ENCODE assay signal across 20 mouse cellular contexts in the genomic region with DNA sequence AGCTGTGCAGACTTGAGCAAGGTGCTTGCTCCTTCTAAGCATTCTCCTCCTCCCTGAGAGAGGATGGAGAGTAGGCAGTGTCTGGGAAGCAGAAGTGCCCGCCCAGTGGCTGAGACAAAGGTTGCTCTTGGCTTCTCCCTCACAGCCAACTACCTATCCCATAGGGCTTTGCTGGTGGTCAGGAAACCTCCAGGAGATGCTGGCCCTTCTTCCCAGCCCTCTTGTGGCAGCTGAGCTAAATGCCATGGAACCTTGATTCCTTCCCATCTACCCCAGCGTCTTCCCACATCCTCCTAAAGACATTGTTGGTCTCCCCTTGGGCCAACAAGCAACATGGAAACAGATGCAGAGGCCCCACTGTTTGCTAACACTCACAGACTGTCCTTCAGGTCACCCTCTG. TPM values are rescaled to one million over a fixed set of nuclear protein-coding genes. Genes with fewer than 3 reads are reported as not detected.
DNase-seq lines count a peak whose midpoint lies in the region; ATAC-seq and TF ChIP-seq lines count a peak whose summit lies in the region.
"Had no signal": no experiment of that assay in that cellular context is flagged by ENCODE, and none has a peak within 500 bp of the region (broad histone marks: within the 10 kb centered on the region; RNA-seq: fewer than 3 reads in every experiment).

No protein-coding gene starts in this region.

- H3K9me3 ChIP-seq in hindbrain, embryonic 10.5 days, result no peaks in the 10 kb centered on the region
- H3K9me3 ChIP-seq in hindbrain, embryonic 16.5 days (ENCODE audit: control insufficient read depth, low read length), result no peaks in the 10 kb centered on the region
- H3K9me3 ChIP-seq in midbrain, postnatal 0 days (ENCODE audit: low read length), result no peaks in the 10 kb centered on the region
- no peaks in the 10 kb centered on the region for H3K9me3 ChIP-seq in midbrain, embryonic 11.5 days (ENCODE audit: control insufficient read depth, low read length)
- H3K9me3 ChIP-seq: megakaryocyte, embryonic 14.5 days had no signal

- ATAC-seq in hindbrain, embryonic 16.5 days, result no peak
- ATAC-seq in midbrain, postnatal 0 days (ENCODE audit: low FRiP score), result no peak
- no peak for ATAC-seq in midbrain, embryonic 11.5 days (ENCODE audit: low FRiP score)
- no peak for ATAC-seq in monocyte, adult 5-6 weeks (replicated peaks; ENCODE audit: insufficient number of reproducible peaks, low FRiP score, low TSS enrichment, poor library complexity, severe bottlenecking)
- ATAC-seq: liver, postnatal 0 days; Patski had no signal

- peak; percentile 60 for TF ChIP-seq CTCF in midbrain, postnatal 0 days (IDR thresholded peaks at IDR 0.05)

- H3K9ac ChIP-seq in hindbrain, embryonic 16.5 days (ENCODE audit: low read depth, low read length), result no peak overlapping the region
- H3K9ac ChIP-seq in midbrain, postnatal 0 days (replicated peaks; ENCODE audit: low read length, poor library complexity, severe bottlenecking), result no peak overlapping the region
- no peak overlapping the region for H3K9ac ChIP-seq in midbrain, embryonic 11.5 days (ENCODE audit: low read length)
- H3K9ac ChIP-seq: liver, postnatal 0 days had no signal

- peak; percentile 10 for DNase-seq in hindbrain, embryonic 10.5 days (ENCODE audit: low spot score)
- peak; percentile 23 for DNase-seq in midbrain, postnatal 0 days (ENCODE audit: low spot score)
- no peak for DNase-seq in midbrain, embryonic 11.5 days (ENCODE audit: low spot score, missing footprints)
- DNase-seq in cerebellum, postnatal 10 days, result peak; percentile 46 to 52
- no peak for DNase-seq in layer of hippocampus, adult 18-20 months (ENCODE audit: low spot score in 2 of 2)
- DNase-seq: adrenal gland, postnatal 25 days; gastrocnemius, adult 2 months; layer of hippocampus, adult 9-11 months; left cerebral cortex, postnatal 4 days; liver, postnatal 0 days; spleen, adult 18-20 months had no signal

- H3K4me1 ChIP-seq in hindbrain, embryonic 10.5 days (replicated peaks), result peaks cover 13% of the 10 kb centered on the region
- H3K4me1 ChIP-seq in hindbrain, embryonic 16.5 days (ENCODE audit: control insufficient read depth, insufficient read depth, low read depth, low read length), result peaks cover 2% of the 10 kb centered on the region
- H3K4me1 ChIP-seq in midbrain, postnatal 0 days (ENCODE audit: insufficient read depth, low read length), result no peaks in the 10 kb centered on the region
- H3K4me1 ChIP-seq in midbrain, embryonic 11.5 days (ENCODE audit: control insufficient read depth, insufficient read depth, low read length), result peaks cover 2% of the 10 kb centered on the region; the same call in 1 of the 2 replicates

- H3K4me2 ChIP-seq in hindbrain, embryonic 16.5 days (ENCODE audit: low read length), result no peak overlapping the region
- H3K4me2 ChIP-seq in midbrain, postnatal 0 days (ENCODE audit: low read depth, low read length, poor library complexity, severe bottlenecking), result no peak overlapping the region
- H3K4me2 ChIP-seq in midbrain, embryonic 11.5 days, result no peak overlapping the region
- H3K4me2 ChIP-seq: heart, embryonic 11.5 days had no signal

- peaks cover 7% of the 10 kb centered on the region; the same call in 1 of the 2 replicates for H3K27me3 ChIP-seq in hindbrain, embryonic 10.5 days (ENCODE audit: insufficient read depth, poor library complexity, severe bottlenecking)
- H3K27me3 ChIP-seq in hindbrain, embryonic 16.5 days (replicated peaks; ENCODE audit: control insufficient read depth, insufficient read depth, low read length), result no peaks in the 10 kb centered on the region
- H3K27me3 ChIP-seq in midbrain, postnatal 0 days (ENCODE audit: insufficient read depth, low read length), result 0 out of 2 replicates have a peak, but pooled peaks cover 3% of the 10 kb centered on the region
- no peaks in the 10 kb centered on the region for H3K27me3 ChIP-seq in midbrain, embryonic 11.5 days (ENCODE audit: control insufficient read depth, insufficient read depth, low read length)

- no peak overlapping the region for H3K27ac ChIP-seq in hindbrain, embryonic 10.5 days
- no peak overlapping the region for H3K27ac ChIP-seq in hindbrain, embryonic 16.5 days (ENCODE audit: low read depth, low read length)
- H3K27ac ChIP-seq in midbrain, postnatal 0 days (ENCODE audit: low read depth, low read length), result no peak overlapping the region
- no peak overlapping the region for H3K27ac ChIP-seq in midbrain, embryonic 11.5 days (ENCODE audit: low read depth, low read length)
- H3K27ac ChIP-seq: gastrocnemius, adult 2 months had no signal

- H3K4me3 ChIP-seq in hindbrain, embryonic 10.5 days, result no peak overlapping the region
- no peak overlapping the region for H3K4me3 ChIP-seq in hindbrain, embryonic 16.5 days (ENCODE audit: low read length)
- H3K4me3 ChIP-seq in midbrain, postnatal 0 days (ENCODE audit: low read depth, low read length), result no peak overlapping the region
- H3K4me3 ChIP-seq in midbrain, embryonic 11.5 days (ENCODE audit: low read depth, low read length), result no peak overlapping the region
- H3K4me3 ChIP-seq: gastrocnemius, adult 2 months; megakaryocyte, embryonic 14.5 days had no signal

- H3K36me3 ChIP-seq in hindbrain, embryonic 10.5 days, result no peaks in the 10 kb centered on the region
- no peaks in the 10 kb centered on the region for H3K36me3 ChIP-seq in hindbrain, embryonic 16.5 days (ENCODE audit: control insufficient read depth, insufficient read depth, low read length)
- H3K36me3 ChIP-seq in midbrain, postnatal 0 days (ENCODE audit: insufficient read depth, low read length), result no peaks in the 10 kb centered on the region
- no peaks in the 10 kb centered on the region for H3K36me3 ChIP-seq in midbrain, embryonic 11.5 days (ENCODE audit: control insufficient read depth, insufficient read depth, low read length)

- 30% methylated on average over 2 of the region's 2 CpGs for WGBS in hindbrain, embryonic 10.5 days
- 45% methylated on average over 2 of the region's 2 CpGs for WGBS in hindbrain, embryonic 16.5 days
- WGBS in midbrain, postnatal 0 days, result 38% methylated on average over 2 of the region's 2 CpGs
- WGBS in midbrain, embryonic 11.5 days, result 53% methylated on average over 2 of the region's 2 CpGs

RNA-seq across cellular contexts. Expression of a gene that starts 28.8 kb away (rescaled TPM):
- not detected in 2 replicates for polyA plus RNA-seq in hindbrain, embryonic 10.5 days (2016; fragmentation: Nextera tagmentation; extraction: Ambion mirVana)
- not detected in 2 replicates for polyA plus RNA-seq in hindbrain, embryonic 16.5 days (2015; fragmentation: Nextera tagmentation; extraction: Ambion mirVana)
- not detected in 2 replicates for total RNA-seq in midbrain, postnatal 0 days (2014; rRNA removed)
- not detected in 2 replicates for polyA plus RNA-seq in midbrain, postnatal 0 days (2015; fragmentation: Nextera tagmentation; extraction: Ambion mirVana)
- not detected in 2 replicates for polyA plus RNA-seq in midbrain, embryonic 11.5 days (2014; fragmentation: Nextera tagmentation; extraction: Ambion mirVana)
- 1.2 TPM in 1 of 3 replicates, not detected in the others for total RNA-seq in monocyte, adult 5-6 weeks (2017)
- total RNA-seq in layer of hippocampus, adult 18-20 months (2021), result not detected
- total RNA-seq: adrenal gland, postnatal 25 days; CH12.LX; common myeloid progenitor, adult 5-6 weeks; gastrocnemius, adult 2 months; hematopoietic stem cell, adult 5-6 weeks; left cerebral cortex, postnatal 4 days had no signal
- polyA plus RNA-seq: heart, embryonic 11.5 days; kidney, embryonic 14.5 days; liver, postnatal 0 days; Patski had no signal

Comparison
In these comparisons a context has a peak if more than half of its experiments do, and no peak if none do; other contexts are left out.
1. DNase-seq: peak in hindbrain, embryonic 10.5 days (single experiment), midbrain, postnatal 0 days (single experiment) and cerebellum, postnatal 10 days (2 of 2); none in midbrain, embryonic 11.5 days (single experiment) and layer of hippocampus, adult 18-20 months (0 of 2).